In genomic region chr13:37049018-37049417, GRCm38 (mm10) we compare ENCODE assay signal across 17 mouse cellular contexts. TPM values are rescaled to one million over a fixed set of nuclear protein-coding genes. Genes with fewer than 3 reads are reported as not detected.
A peak's percentile ranks its signal among the peaks of the same experiment; 100 is the strongest.
DNase-seq lines count a peak whose midpoint lies in the region; ATAC-seq and TF ChIP-seq lines count a peak whose summit lies in the region.
"Had no signal": no experiment of that assay in that cellular context is flagged by ENCODE, and none has a peak within 500 bp of the region (broad histone marks: within the 10 kb centered on the region; RNA-seq: fewer than 3 reads in every experiment).

No protein-coding gene starts in this region.

- H3K9ac ChIP-seq in liver, postnatal 0 days (replicated peaks) = no peak overlapping the region
- H3K9ac ChIP-seq: embryonic facial prominence, embryonic 13.5 days; hindbrain, embryonic 13.5 days; limb, embryonic 15.5 days; neural tube, embryonic 12.5 days; stomach, embryonic 15.5 days had no signal

- TF ChIP-seq EP300 in liver, postnatal 0 days (IDR thresholded peaks at IDR 0.05; ENCODE audit: low read depth) = no peak

- no peaks in the 10 kb centered on the region for H3K9me3 ChIP-seq in liver, postnatal 0 days (ENCODE audit: low read length)
- H3K9me3 ChIP-seq: embryonic facial prominence, embryonic 13.5 days; forebrain, embryonic 10.5 days; hindbrain, embryonic 13.5 days; limb, embryonic 15.5 days; neural tube, embryonic 12.5 days; stomach, embryonic 15.5 days had no signal

- WGBS in liver, postnatal 0 days (ENCODE audit: insufficient replicate concordance) = 38% methylated on average over 6 of the region's 6 CpGs

- intact Hi-C loops in heart, postnatal 14 days (cut with DNase I) = no loop called here

- H3K27ac ChIP-seq in liver, postnatal 0 days (ENCODE audit: low read depth) = peak overlapping the region; percentile 16; the same call in 1 of the 2 replicates
- H3K27ac ChIP-seq: embryonic facial prominence, embryonic 13.5 days; forebrain, embryonic 10.5 days; hindbrain, embryonic 13.5 days; limb, embryonic 15.5 days; neural tube, embryonic 12.5 days; stomach, embryonic 15.5 days had no signal

- no peaks in the 10 kb centered on the region for H3K27me3 ChIP-seq in liver, postnatal 0 days (ENCODE audit: insufficient read depth, low read length)
- H3K27me3 ChIP-seq: embryonic facial prominence, embryonic 13.5 days; hindbrain, embryonic 13.5 days; limb, embryonic 15.5 days; neural tube, embryonic 12.5 days; stomach, embryonic 15.5 days had no signal

- no peaks in the 10 kb centered on the region for H3K4me1 ChIP-seq in liver, postnatal 0 days (ENCODE audit: insufficient read depth)
- H3K4me1 ChIP-seq: embryonic facial prominence, embryonic 13.5 days; forebrain, embryonic 10.5 days; hindbrain, embryonic 13.5 days; limb, embryonic 15.5 days; neural tube, embryonic 12.5 days; stomach, embryonic 15.5 days had no signal

- H3K4me3 ChIP-seq in liver, postnatal 0 days (ENCODE audit: low read depth, low read length) = 0 out of 2 replicates have a peak overlapping the region, but pooled peaks have one; percentile 8
- H3K4me3 ChIP-seq: embryonic facial prominence, embryonic 13.5 days; forebrain, embryonic 10.5 days; hindbrain, embryonic 13.5 days; limb, embryonic 15.5 days; neural tube, embryonic 12.5 days; stomach, embryonic 15.5 days had no signal

- no peaks in the 10 kb centered on the region for H3K36me3 ChIP-seq in liver, postnatal 0 days (replicated peaks; ENCODE audit: insufficient read depth, low read length)
- H3K36me3 ChIP-seq: embryonic facial prominence, embryonic 13.5 days; forebrain, embryonic 10.5 days; hindbrain, embryonic 13.5 days; limb, embryonic 15.5 days; neural tube, embryonic 12.5 days; stomach, embryonic 15.5 days had no signal

- peak overlapping the region; percentile 40 for H3K4me2 ChIP-seq in liver, postnatal 0 days (ENCODE audit: low read depth, low read length)
- H3K4me2 ChIP-seq: embryonic facial prominence, embryonic 13.5 days; hindbrain, embryonic 13.5 days; limb, embryonic 15.5 days; midbrain, embryonic 11.5 days; neural tube, embryonic 12.5 days; stomach, embryonic 15.5 days had no signal

- ATAC-seq in liver, postnatal 0 days = no peak

- TF ChIP-seq CTCF in liver, postnatal 0 days (IDR thresholded peaks at IDR 0.05; ENCODE audit: low read depth) = no peak

- peak; percentile 33 to 61 for DNase-seq in heart, adult 18-20 months
- no peak for DNase-seq in heart, postnatal 14 days
- peak; percentile 8 for DNase-seq in lung, postnatal 36 days
- DNase-seq in lung, adult 18-20 months = no peak
- DNase-seq in liver, postnatal 0 days = no peak
- peak; percentile 39 for DNase-seq in thymus, postnatal 4 days
- no peak for DNase-seq in kidney, adult 11 months
- DNase-seq: adrenal gland, postnatal 25 days; cerebellum, adult 9-10 months; layer of hippocampus, postnatal 36 days had no signal

RNA-seq across cellular contexts. Expression of gene F13a1, which starts 1.0 kb away (rescaled TPM):
- total RNA-seq in heart, adult 18-20 months (2021) = 10 to 100 TPM; 22.2 to 27.3 TPM
- 10 to 100 TPM; 26.9 to 30.9 TPM for total RNA-seq in heart, postnatal 14 days (2021)
- 7.4 and 9.3 TPM in 2 replicates for polyA plus RNA-seq in liver, postnatal 0 days (2015; fragmentation: Nextera tagmentation; extraction: Ambion mirVana)

Comparison
In these comparisons a context has a peak if more than half of its experiments do, and no peak if none do; other contexts are left out.
1. DNase-seq: peak in heart, adult 18-20 months (2 of 2), lung, postnatal 36 days (single experiment) and thymus, postnatal 4 days (single experiment); none in heart, postnatal 14 days (0 of 2), lung, adult 18-20 months (0 of 2), liver, postnatal 0 days (single experiment) and kidney, adult 11 months (single experiment).